Mouse (Mus musculus): ENCODE measurements around the gene Emilin2.
A peak's percentile ranks its signal among the peaks of the same experiment; 100 is the strongest.
"Not testable (repeated sequence)": the region's sequence is repeated elsewhere in the genome, so short reads cannot be mapped to it uniquely, and the experiment has no call there.

Emilin2 gene

DNA sequence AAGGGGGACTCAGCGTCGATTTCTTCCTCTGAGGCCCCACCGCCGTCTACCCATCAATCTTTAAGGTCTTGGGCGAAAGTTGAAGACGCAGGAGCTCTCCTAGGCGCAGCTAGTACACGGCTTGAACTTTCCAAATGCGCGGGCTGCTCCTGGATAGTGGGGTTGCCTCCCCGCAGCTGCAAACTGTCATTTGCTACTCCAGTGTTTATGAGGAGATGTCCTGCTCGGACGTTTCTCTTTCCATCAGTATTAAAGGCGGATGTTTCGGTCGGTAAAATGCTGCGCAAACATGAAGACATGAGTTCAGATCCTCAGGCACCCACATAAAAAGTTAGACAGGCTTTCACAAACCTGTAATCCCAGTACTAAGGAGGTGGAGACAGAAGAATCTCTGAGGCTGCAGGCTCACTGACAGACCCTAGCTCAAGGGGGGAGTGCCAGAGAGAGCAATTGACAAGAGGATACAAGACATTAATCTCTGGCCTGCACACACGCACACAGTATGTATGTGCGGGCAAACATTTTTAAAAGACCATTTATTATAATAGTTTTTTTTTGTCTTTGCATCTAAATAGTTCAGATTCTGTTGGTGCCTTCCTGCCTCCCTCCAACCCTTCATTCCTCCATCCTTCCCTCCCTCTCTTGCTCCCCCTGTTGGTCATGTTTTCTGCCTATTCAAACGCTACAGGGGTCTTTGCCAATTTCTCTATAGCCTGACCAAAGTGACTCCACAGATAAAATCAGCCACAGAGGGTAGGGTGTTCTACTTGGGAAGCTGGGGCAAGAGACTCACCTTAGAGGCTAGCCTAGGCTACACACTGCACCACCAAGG, at the start of gene Emilin2:
TSS of gene Emilin2 (minus strand) at position 639 of the 832 bp plus-strand sequence.
- peak; percentile 67 for DNase-seq

DNA sequence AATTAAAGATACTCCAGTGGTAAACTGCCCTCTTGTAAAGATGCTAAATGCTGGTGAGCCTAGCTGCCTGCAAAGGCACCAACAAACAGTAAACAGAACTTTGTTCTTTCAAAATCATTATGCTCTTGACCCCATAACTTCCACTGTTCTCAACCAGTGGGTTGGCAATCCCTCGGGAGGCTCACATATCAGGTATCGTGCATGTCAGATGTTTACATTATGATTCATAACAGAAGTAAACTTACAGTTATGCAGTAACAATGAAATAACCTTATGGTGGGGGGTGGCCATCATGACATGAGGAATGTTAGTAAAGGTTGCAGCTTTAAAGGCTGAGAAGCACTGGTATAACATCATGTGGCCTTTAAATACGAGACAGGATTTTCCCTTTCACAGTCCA, 43.7 kb upstream of the Emilin2 start:
- no peak for DNase-seq

GRCm38 (mm10) chr17:71354205-71354604, 42.4 kb upstream of the Emilin2 start:
- DNase-seq: no peak

- DNase-seq: no peak
Observed at GRCm38 (mm10) chr17:71348188-71348587, 36.4 kb upstream of the Emilin2 start.

DNA sequence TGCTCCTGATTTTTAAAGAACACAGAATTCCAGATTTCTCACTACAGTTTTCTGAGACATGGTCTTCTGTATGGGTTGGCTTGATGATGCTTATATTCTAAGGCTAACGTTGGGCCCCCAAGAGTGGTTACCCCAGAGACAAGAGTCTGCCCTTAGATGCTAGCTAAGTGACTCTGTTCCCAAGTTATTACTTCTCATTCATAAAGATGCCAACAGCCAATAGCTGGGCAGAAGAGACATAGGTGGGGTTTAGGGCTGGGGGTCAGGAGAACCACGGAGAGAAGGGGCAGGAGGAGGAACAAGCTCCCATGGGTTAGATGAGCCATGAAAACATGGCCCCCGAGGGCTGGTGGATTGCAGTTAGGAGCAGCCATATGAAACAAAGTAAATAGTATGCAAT, 30.2 kb upstream of the Emilin2 start:
- DNase-seq: no peak

DNA sequence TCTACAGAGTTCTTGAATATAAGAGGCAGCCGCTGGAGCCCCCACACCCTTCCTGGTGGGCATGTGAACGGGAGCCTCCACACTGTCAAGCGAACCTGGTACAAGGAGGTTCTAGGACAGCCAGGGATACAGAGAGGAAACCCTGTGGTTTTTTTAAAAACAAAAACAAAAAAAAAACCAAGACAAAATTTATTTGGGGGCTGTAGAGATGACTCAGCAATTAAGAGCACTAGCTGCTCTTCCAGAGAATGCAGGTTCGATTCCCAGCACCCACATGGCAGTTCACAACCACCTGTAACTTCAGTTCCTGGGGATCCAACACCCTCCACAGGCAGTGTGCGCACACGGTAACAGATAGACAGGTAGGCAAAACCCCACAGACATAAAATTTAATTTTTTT, 26.8 kb upstream of the Emilin2 start:
- no peak for DNase-seq

- no peak for DNase-seq
Observed at GRCm38 (mm10) chr17:71337546-71337945, 25.8 kb upstream of the Emilin2 start.

DNA sequence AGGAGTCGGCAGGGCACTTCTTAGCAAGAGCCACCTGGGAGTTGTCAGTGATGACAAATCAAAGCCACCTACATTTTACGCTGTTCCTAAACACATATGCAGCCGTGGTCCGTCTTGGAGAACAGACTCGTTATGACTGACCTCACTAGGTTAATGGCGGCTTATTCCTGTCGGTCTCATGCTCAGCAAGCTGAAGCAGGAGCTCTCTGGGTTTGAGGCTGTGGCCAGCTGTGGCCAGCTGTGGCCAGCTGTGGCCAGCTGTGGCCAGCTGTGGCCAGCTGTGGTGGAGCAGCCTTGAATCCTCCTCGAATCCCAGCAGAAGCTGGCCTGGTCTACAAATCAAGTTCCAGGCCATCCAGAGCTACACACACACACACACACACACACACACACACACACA, 24.6 kb upstream of the Emilin2 start:
- peak; percentile 15 for DNase-seq

- DNase-seq: no peak
Observed at GRCm38 (mm10) chr17:71332298-71332697, 20.5 kb upstream of the Emilin2 start.

- DNase-seq: not testable (repeated sequence)
Observed at GRCm38 (mm10) chr17:71320731-71321130, 9.0 kb upstream of the Emilin2 start.

- no peak for DNase-seq
Observed at GRCm38 (mm10) chr17:71319361-71319760, 7.6 kb upstream of the Emilin2 start.

- DNase-seq: no peak
Observed at GRCm38 (mm10) chr17:71317571-71317970, 5.8 kb upstream of the Emilin2 start.

DNA sequence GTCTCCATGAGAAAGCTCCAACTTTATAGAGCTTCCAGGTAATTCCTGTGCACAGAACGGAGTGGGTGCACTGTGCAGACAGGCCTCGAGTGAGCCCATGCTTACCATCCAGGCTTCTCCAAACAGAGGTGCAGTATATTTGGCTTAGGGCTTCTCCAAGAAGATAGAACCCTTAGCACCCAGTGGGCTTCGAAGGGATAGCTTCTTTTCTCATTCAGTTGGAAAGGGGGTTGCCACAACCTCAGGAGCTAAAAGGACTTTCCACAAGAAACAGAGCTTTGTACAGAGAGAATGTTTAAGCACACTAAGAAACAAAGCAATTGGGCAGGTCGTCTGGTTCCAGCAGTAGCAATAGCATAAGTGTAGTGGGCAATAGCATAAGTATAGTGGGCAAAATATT, 2.5 kb upstream of the Emilin2 start:
- DNase-seq: no peak

DNA sequence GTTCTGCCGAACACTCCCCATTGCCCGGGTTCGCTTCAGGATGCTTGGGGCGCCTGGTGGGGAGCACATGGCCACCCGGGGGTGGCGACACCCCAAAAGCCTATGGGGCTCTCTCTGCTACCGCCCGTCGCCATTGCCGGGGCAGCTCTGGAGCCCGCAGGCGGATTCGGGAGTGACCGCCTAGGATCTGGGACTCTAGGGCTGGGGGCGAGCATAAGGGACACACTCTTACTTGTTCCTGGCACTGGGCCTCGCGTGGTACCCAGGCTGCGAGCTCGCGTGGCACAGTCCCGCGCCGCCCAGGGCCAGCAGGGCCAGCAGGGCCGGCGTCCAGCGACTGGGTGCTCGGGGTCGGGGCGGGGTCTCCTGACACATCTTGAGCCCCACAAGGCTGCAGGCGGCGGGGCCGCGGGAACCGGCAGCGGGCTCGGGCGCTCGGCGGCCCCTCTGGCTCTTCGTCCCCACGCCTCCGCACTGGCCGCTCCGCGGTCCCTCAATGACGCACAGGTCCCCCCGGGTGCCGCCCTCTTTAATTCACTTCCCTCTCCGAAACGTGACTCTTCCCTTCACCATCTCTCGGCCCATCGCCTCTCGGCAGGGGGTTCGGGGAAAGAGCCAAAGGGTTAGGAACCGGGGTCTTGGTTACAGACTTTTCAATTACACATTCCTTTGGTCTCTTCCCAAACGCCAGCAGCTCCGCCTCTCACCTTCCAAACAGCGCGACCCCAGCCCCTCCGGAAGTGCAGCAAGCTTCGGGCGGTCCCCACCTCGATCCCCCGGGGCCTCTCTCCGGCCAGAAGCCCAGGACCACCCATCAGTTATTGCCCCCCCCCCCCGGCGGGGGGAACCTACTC, 1.1 kb downstream of the Emilin2 start:
- DNase-seq: peak; percentile 73

- peak; percentile 62 for DNase-seq
Observed at GRCm38 (mm10) chr17:71309711-71310485, 1.9 kb downstream of the Emilin2 start.

GRCm38 (mm10) chr17:71309141-71309540, 2.6 kb downstream of the Emilin2 start:
- DNase-seq: peak; percentile 52

GRCm38 (mm10) chr17:71308296-71308695, 3.5 kb downstream of the Emilin2 start:
- no peak for DNase-seq

GRCm38 (mm10) chr17:71307251-71307790, 4.5 kb downstream of the Emilin2 start:
- no peak for DNase-seq

- DNase-seq: no peak
Observed at GRCm38 (mm10) chr17:71306716-71307115, 5.1 kb downstream of the Emilin2 start.

DNA sequence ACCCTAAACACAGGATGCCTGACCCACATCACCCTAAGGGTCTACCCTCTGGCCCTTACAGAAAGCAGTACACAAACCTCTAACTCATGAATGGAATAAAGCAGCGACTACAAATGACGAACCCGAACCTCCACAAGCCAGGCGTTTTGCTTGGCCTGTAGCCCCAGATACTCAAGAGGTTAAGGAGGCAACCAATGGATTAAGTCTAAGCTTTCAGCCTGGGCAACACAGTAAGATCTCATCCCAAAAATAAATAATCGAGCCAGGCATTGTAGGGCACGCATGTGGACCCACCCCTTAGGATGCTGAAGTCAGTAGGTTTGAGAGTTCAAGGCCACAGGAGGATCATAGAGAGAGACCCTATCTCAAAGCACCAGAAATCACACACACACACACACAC, 5.7 kb downstream of the Emilin2 start:
- DNase-seq: no peak

- DNase-seq: no peak
Observed at GRCm38 (mm10) chr17:71303444-71303843, 8.3 kb downstream of the Emilin2 start.

GRCm38 (mm10) chr17:71301413-71301812, 10.4 kb downstream of the Emilin2 start:
- no peak for DNase-seq

DNA sequence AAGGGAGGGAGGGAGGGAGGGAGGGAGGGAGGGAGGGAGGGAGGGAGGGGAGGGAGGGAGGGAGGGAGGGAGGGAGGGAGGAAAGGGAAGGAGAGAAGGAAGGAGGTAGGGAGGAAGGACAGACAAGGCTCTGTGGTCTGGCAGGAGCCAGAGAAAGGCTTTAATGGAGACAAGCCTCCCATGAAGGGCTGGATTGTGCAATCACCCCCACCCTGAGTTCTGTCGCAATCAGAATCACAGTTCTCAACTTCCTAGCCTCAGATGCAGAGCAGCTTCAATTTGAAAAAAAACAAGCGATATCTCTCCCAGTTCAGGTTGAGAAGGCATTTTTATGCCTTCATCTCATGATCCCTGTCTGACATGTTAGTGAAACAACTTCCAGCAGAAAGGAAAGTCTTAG, 11.4 kb downstream of the Emilin2 start:
- no peak for DNase-seq

All from embryo, embryonic 11 days (tissue).